In the genomic region with DNA sequence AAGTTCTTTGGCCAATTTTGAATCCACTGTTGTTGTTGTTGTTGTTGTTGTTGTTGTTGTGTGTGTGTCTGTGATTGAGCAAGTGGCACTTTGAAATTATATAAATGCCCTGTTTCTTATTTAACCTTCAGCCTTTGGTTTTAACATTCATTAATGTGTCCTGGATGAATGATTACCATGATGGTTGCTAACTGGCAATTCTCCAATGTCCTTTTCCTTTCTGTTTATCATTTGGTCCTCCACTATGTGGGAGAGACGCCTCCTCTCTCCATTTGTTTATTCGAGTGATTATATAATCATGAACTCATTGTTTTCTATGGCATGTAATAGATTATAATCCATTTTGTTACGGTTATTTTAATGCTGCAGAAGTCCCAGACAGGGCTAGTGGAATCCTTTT, we compare ENCODE assay signal across 14 mouse cellular contexts. TPM values are rescaled to one million over a fixed set of nuclear protein-coding genes. Genes with fewer than 3 reads are reported as not detected.
"Had no signal": no experiment of that assay in that cellular context is flagged by ENCODE, and none has a peak within 500 bp of the region (broad histone marks: within the 10 kb centered on the region; RNA-seq: fewer than 3 reads in every experiment).

No protein-coding gene starts in this region.

- H3K4me3 ChIP-seq: hindbrain, embryonic 13.5 days; layer of hippocampus, adult 2 months; limb, embryonic 13.5 days; liver, embryonic 13.5 days; midbrain, embryonic 12.5 days; neural tube, embryonic 13.5 days had no signal

- H3K9ac ChIP-seq: hindbrain, embryonic 13.5 days; limb, embryonic 13.5 days; liver, embryonic 13.5 days; midbrain, embryonic 12.5 days; neural tube, embryonic 13.5 days had no signal

- H3K36me3 ChIP-seq: hindbrain, embryonic 13.5 days; limb, embryonic 13.5 days; liver, embryonic 13.5 days; midbrain, embryonic 12.5 days; neural tube, embryonic 13.5 days had no signal

- DNase-seq: liver, embryonic 13.5 days; lung, adult 2 months; retina, postnatal 1 day; right cerebral cortex, postnatal 4 days; spleen, adult 18-20 months; thymus, adult 18-20 months had no signal

- H3K4me1 ChIP-seq: hindbrain, embryonic 13.5 days; liver, embryonic 13.5 days; neural tube, embryonic 13.5 days had no signal

- H3K4me2 ChIP-seq: hindbrain, embryonic 13.5 days; limb, embryonic 13.5 days; liver, embryonic 13.5 days; midbrain, embryonic 12.5 days; neural tube, embryonic 13.5 days had no signal

- H3K27ac ChIP-seq: hindbrain, embryonic 13.5 days; hindbrain, postnatal 0 days; layer of hippocampus, adult 2 months; limb, embryonic 13.5 days; liver, embryonic 13.5 days; midbrain, embryonic 12.5 days; neural tube, embryonic 13.5 days had no signal

- H3K9me3 ChIP-seq: hindbrain, embryonic 13.5 days; limb, embryonic 13.5 days; liver, embryonic 13.5 days; midbrain, embryonic 12.5 days; neural tube, embryonic 13.5 days had no signal

- H3K27me3 ChIP-seq: hindbrain, embryonic 13.5 days; limb, embryonic 13.5 days; liver, embryonic 13.5 days; neural tube, embryonic 13.5 days had no signal

- ATAC-seq: hindbrain, postnatal 0 days; midbrain, embryonic 16.5 days had no signal

RNA-seq across cellular contexts. Expression of gene Lamb3, which starts 23.0 kb away (rescaled TPM):
- total RNA-seq: megakaryocyte-erythroid progenitor cell, adult 5-6 weeks had no signal

RNA-seq across cellular contexts. Expression of gene Hsd11b1, which starts 33.3 kb away (rescaled TPM):
- total RNA-seq: megakaryocyte-erythroid progenitor cell, adult 5-6 weeks had no signal
- polyA plus RNA-seq: hindbrain, embryonic 13.5 days; midbrain, embryonic 12.5 days; neural tube, embryonic 13.5 days had no signal

RNA-seq across cellular contexts. Expression of gene G0s2, which starts 42.5 kb away (rescaled TPM):
- total RNA-seq: megakaryocyte-erythroid progenitor cell, adult 5-6 weeks had no signal
